Mouse (Mus musculus) spleen, adult 10 weeks (tissue): ENCODE measurements around the gene Olfr1255. TPM values are rescaled to one million over a fixed set of nuclear protein-coding genes. Genes with fewer than 3 reads are reported as not detected.

Experiments used
- polyA plus RNA-seq: library from polyadenylated mRNA; stranded (reverse); fragments of 350-450 nt; fragmentation: Illumina TruSeq; extraction: RNeasy Lipid Tissue Mini Kit (QIAGEN cat#74804); gene quantifications from one replicate; pipeline ENCODE4 v1.2.3, GENCODE M21; 2015; ENCODE audit warnings: low replicate concordance; ENCODE audit not compliant: insufficient read depth

Gene Olfr1255
- not detected for polyA plus RNA-seq

DNA sequence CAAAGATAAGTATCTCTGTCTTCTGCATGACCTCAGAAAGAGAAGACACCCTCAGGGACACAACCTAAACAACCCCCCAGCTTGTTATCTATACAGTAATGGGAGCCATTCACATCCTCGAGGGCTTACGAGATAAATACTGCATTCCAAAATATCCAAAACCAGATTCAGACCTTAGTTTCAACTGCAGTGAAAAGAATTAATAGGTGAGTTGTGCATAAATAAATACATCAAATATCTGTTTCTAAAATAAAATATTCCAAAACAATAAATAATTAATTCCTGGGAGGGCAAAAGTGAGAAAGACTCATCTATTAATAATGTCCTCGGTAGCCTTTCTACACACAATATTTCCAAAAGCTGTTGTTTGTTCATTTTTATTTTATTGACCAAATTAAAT, at the start of gene Olfr1255:
TSS of gene Olfr1255 (plus strand) at position 301 of the 400 bp plus-strand sequence.

DNA sequence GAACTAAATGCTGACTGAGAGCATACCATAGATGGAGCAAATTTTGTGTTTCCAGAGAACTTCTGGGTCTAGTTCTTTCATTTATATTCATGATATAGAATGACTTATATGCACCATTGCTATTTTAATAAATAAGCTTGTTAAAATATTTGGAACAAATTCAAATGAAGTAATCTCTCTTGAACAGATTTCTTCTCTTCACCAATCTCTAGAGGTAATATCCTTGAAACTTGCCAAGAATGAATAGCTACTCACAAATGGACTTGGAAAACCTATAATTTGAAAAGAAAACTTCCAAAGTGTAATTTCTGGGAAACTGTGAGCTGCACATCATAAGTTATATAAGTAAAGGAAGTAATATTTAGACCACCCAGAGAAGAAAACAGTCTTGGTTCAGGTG, 18.3 kb upstream of the Olfr1255 start, which contains the start of gene Olfr1254:
TSS of gene Olfr1254 (minus strand) at position 101 of the 400 bp plus-strand sequence.

DNA sequence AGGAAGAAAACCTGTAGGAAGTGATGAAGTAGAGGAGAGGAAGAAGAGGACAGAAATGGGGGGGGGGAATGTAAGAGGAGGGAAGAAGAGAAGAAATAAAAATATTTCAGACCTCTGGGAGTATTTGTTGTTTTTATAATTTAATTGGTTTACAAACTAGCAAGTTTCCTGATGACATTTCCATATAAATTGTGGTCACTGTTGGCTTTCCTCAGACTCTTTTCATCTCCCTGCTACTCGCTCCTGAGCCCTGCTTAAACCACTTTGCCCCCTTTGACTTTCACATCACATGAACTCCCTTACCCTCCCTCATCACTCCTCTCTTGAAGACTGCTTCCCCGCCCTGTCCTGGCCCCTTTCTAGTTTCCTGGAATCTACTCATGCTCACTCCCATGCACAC, 29.6 kb downstream of the Olfr1255 start, which contains the start of gene Olfr1256:
TSS of gene Olfr1256 (minus strand) at position 101 of the 400 bp plus-strand sequence.

DNA sequence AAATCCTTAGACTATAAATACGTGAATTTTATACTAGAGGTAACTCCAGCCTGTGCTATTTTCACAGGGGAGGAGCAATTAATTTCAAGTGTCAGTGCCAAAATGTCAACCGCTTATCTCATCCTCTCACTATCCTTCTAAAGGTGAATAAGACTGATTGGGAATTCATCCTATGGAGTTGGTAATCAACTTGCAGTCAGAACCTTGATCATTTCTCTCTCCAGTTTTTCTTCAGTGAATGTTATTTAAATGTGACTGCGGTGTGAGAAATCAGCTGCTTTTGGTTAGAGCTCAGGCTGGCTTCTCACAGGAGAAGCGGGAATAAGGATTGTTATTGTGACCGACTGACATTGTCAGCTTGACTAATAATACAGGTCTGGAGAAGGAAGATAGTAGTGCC, 36.3 kb downstream of the Olfr1255 start, which contains the start of gene Olfr48:
TSS of gene Olfr48 (minus strand) at position 101 of the 400 bp plus-strand sequence.

Other genes with a start within 250 kb of the Olfr1255 start
- gene Olfr1245, start 233.6 kb upstream of the Olfr1255 start, polyA plus RNA-seq: not detected
- not detected for gene Olfr1246, start 218.9 kb upstream of the Olfr1255 start, polyA plus RNA-seq
- gene Olfr1247, start 197.9 kb upstream of the Olfr1255 start, polyA plus RNA-seq: not detected
- not detected for gene Olfr1248, start 193.8 kb upstream of the Olfr1255 start, polyA plus RNA-seq
- not detected for gene Olfr1249, start 177.1 kb upstream of the Olfr1255 start, polyA plus RNA-seq
- gene Olfr1250, start 150.6 kb upstream of the Olfr1255 start, polyA plus RNA-seq: not detected
- not detected for gene Olfr1251, start 140.1 kb upstream of the Olfr1255 start, polyA plus RNA-seq
- not detected for gene Olfr1252, start 87.0 kb upstream of the Olfr1255 start, polyA plus RNA-seq
- gene Olfr1253, start 55.0 kb upstream of the Olfr1255 start, polyA plus RNA-seq: not detected
- gene Olfr1254, start 18.4 kb upstream of the Olfr1255 start, polyA plus RNA-seq: not detected
- gene Olfr1256, start 29.5 kb downstream of the Olfr1255 start, polyA plus RNA-seq: not detected
- not detected for gene Olfr48, start 36.2 kb downstream of the Olfr1255 start, polyA plus RNA-seq
- gene Olfr1257, start 66.4 kb downstream of the Olfr1255 start, polyA plus RNA-seq: not detected
- not detected for gene Olfr1258, start 115.3 kb downstream of the Olfr1255 start, polyA plus RNA-seq
- gene Olfr1259, start 136.6 kb downstream of the Olfr1255 start, polyA plus RNA-seq: not detected
- gene Olfr1260, start 162.3 kb downstream of the Olfr1255 start, polyA plus RNA-seq: not detected
- gene Olfr1261, start 179.2 kb downstream of the Olfr1255 start, polyA plus RNA-seq: not detected
- gene Olfr1262, start 188.1 kb downstream of the Olfr1255 start, polyA plus RNA-seq: not detected
- not detected for gene Olfr1263, start 200.1 kb downstream of the Olfr1255 start, polyA plus RNA-seq
- gene Olfr1264, start 213.5 kb downstream of the Olfr1255 start, polyA plus RNA-seq: not detected
- gene Olfr1265, start 223.3 kb downstream of the Olfr1255 start, polyA plus RNA-seq: not detected